Mouse (Mus musculus) gastrocnemius, postnatal 10 days (tissue): Measurements from ENCODE around the gene Sugp2. TPM values are rescaled to one million over a fixed set of nuclear protein-coding genes. Genes with fewer than 3 reads are reported as not detected.

Experiments used
- DNase-seq: peaks from one replicate; pipeline ENCODE4 v3.0.0; 2021; ENCODE audit warnings: mixed read lengths
- total RNA-seq, 2 experiments: library from RNA; stranded (reverse); gene quantifications; 2 replicates each; pipeline ENCODE4 v1.2.3; 2021

Gene Sugp2
- total RNA-seq, 2 experiments from 2014 or later: 43.8 to 49.7 TPM

DNA sequence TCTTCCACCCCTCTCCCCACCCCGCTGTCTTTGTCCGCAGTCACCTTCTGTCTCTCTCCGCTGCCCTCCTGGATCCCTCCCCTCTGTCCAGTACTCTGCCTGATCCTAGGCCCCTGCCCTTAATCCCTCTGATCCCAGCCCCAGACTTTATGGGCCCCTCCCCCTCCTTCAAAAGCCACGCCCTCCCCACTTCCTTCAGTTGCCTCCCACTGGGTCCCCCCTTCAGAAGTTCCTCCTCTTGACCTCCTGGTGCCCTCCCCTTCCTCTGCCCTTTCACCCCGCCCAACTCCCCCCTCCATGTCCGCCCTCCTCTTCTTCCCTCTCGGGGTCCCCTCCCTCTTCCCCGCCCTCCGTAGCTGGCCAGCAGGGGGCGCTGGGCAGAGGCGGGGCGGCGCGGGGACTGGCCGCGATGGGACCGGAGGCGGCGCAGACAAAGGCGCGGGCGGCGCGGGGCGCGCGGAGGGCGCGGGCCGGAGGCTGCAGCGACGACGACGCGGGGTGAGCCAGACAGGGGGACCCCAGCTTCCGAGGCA, 48.6 kb downstream of the Sugp2 start, which contains the start of gene Homer3:
Gene Homer3 (plus strand): TSS at position 225 of the 533 bp plus-strand sequence.
- peak; percentile 92 for DNase-seq

DNA sequence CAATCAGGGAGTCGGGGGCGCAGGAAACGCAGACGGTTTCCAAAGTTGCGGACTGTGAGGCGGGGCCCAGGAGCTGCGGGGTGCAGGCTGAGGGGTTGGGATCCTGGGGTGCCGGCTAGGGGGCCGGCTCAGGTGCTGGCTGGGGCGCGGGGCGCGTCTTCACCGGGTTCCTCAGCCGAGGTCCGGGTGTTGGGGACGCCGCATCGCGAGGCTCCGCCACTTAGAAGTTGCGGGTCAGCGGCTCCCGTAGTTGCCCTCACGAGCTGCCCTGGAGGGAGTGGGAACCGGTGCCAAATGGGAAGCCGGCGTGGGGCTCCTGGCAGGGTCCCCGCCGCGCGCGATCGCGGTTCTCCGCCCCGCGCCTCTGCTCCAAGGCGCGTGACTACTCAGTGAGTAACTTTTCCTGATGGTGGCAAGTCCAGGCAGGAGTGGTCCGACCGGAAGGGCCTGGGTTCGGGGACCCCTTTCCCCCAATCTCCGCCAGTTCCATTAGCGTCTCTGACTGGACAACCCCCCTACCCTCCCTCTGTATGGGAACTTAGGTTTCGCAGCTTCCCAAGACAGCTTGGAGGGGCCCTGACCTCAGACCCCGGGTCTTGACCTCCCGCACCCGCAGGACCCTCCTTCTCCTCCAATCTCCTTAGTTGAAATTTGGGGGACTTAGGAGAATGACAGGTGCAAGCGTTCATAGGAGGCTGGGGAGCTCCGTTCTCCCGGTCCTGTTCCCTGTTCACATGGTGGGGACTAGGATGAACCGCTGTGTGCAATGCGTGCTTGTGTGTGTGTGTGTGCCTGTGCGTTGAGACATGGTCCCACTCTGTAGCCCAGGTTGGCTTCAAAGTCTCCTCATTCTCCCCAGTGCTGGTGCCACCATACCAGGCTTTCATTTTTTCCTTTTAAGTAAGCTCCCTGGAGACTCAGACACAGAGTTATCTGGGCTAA, 49.4 kb downstream of the Sugp2 start:
- DNase-seq: no peak

DNA sequence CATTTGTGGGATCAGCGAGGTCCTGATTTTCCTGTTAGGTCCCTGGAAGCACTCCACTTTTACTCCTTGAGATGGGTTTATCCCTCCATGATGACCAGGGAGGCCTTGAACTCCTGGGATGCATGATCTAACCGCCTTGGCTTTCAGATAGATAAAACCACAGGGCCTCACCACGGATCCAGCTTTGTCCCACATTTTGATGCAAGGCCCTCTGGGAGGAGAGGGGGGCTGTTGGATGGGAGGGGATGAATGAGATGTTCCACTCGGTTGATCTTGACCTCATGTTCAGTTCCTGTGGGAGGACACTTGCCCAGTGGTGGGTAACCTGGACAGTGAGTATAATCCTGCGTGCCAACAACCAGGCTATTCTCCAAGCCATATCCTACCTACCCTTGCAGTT, 50.4 kb downstream of the Sugp2 start:
- no peak for DNase-seq

DNA sequence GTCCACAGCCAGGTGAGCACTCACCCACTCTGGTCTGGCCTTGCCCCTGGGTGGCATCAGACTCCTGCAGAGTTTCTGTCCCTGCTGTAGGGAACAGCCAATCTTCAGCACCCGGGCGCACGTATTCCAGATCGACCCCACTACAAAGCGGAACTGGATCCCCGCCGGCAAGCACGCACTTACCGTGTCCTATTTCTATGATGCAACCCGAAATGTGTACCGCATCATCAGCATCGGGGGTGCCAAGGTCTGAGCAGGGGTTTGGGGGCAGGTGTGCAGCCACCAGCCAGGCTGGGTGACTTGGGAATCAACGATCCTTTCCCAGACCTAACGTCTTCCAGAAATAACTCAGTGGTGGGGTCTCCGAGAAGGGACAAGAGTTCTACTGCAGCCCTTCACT, 51.3 kb downstream of the Sugp2 start:
- no peak for DNase-seq

DNA sequence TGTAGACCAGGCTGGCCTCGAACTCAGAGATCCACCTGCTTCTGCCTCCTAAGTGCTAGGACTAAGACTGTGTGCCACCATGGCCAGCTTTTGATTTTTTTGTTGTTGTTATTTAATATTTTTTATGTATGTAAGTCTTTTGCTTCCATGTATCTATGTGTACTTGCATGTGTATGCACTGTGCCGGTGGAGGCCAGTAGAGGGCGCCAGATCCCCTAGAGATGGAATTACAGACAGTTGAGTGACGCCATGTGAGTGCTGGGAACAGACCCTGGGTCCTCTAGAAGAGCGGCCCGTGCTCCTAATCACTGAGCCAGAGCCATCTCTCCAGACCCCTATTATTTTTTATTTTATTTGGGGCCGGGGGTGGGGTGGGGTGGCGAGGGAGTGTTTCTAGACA, 52.7 kb downstream of the Sugp2 start:
- DNase-seq: no peak

DNA sequence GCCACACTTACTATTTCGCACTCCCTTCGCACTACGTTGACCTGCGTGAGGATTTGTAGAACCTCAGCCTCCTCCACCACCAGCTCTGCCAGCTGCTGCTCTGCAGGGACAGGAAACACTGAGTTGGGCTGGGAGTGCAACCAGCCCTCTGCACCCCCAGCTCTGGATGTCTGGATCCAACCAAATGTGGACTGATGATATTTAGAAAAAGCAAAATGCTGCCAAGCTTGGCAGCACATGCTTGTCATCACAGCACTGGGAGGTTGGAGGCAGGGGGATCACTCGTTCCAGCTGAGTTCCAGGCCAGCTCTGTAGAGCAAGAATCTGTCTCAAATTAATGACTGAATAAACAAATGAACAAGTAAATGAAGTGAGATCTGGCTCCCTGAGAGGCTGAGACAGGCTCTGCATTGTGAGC, 60.0 kb downstream of the Sugp2 start:
- no peak for DNase-seq

DNA sequence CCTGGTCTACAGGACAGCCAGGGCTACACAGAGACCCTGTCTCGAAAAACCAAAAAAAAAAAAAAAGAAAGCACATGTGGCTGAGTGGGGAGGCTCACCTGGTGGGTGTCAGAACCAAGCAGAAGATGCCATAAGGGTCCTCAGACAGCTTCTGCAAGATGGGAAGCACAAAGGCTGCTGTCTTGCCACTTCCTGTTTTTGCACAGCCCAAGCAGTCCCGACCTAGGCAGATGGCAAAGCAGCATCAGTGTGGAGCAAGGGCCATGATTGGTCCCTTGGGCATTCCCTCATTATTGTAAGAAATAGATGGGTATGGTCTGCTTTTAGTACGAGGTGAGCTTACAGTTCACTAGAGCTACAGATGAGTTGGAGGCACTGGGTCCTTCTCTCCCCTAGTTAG, 66.9 kb downstream of the Sugp2 start:
- DNase-seq: no peak

DNA sequence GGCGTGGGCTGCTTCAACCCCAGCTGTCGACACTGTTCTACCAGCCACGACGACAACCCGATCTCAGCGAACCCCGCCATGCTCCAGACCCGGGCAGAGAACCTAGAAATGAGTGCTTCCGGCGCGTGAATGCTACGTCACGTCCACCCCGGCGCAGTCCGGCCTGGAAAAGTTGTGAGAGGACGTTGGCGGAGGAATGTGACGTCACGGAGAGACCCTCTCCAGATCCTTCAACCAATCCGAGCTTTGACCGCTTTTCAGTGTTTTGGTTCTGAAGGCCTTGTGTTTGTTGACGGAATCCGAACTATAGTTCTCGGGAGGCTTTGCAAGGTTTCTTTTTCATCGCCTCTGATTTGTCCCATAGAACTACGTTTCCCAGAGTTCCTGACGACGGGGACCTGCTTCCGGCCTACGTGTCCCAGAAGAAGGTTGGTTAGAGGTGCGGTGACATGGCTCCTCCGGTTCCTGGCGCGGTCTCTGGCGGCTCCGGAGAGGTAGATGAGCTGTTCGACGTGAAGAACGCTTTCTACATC, 68.4 kb downstream of the Sugp2 start, which contains the start of the genes Ddx49 and Cope:
Gene Ddx49 (minus strand): TSS at position 132 of the 533 bp plus-strand sequence.
Gene Cope (plus strand): TSS at position 161 of the 533 bp plus-strand sequence.
- peak; percentile 91 for DNase-seq

DNA sequence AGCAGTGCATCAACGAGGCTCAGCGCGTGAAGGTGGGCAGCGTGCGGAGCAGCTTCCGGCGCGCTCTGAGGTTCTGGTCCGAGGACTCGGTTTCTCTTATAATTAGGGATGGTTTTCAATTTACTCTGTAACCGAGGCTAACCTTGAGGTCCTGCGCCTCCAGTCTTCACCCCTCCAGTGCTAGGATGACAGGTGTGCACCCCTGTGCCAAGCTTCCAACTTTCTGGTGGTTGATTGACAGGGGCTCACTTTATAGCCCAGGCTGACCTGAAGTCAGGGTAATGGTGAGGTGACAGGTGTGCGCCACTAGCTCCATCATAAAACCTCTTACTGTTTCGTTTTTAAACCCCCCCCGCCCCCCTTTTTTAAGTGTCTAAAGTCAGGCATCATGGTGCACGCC, 68.9 kb downstream of the Sugp2 start:
- DNase-seq: no peak

DNA sequence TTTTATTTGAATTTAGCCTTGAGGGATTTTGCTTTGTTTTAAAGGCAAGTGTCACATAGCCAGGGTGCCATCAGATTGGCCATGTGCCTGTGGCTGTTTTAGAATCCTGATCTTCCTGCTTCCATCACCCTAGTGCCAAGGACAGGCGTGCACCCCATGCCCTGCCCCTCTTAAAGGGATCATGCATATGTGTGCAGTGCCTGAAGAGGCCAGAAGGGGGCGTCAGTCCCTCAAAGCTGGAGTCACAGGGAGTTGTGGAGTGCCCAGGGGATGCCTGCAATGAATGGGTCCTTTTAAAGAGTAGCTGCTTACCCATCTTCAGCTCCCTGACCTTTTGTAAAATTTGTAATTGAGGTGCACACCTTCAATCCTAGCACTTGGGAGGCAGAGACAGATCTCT, 75.3 kb downstream of the Sugp2 start:
- peak; percentile 52 for DNase-seq

DNA sequence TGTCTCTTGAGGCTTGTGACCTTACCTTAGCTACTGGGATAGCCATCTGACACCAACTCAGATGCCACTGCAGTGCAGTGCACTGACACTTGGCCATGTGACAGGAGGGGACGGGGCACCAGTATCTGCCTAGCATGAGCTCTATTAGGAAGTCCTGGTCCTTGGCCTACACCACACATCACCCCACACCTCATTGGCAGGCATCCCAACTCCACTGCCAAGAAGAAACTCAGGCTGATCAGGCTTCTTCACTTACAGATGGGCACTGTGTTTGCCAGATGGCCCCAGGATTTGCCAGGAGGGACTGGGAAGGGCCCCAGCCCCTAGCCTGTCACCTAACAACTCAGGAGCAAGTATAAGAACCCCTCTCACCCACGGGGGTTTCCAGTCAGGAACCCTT, 79.4 kb downstream of the Sugp2 start:
- DNase-seq: peak; percentile 77

DNA sequence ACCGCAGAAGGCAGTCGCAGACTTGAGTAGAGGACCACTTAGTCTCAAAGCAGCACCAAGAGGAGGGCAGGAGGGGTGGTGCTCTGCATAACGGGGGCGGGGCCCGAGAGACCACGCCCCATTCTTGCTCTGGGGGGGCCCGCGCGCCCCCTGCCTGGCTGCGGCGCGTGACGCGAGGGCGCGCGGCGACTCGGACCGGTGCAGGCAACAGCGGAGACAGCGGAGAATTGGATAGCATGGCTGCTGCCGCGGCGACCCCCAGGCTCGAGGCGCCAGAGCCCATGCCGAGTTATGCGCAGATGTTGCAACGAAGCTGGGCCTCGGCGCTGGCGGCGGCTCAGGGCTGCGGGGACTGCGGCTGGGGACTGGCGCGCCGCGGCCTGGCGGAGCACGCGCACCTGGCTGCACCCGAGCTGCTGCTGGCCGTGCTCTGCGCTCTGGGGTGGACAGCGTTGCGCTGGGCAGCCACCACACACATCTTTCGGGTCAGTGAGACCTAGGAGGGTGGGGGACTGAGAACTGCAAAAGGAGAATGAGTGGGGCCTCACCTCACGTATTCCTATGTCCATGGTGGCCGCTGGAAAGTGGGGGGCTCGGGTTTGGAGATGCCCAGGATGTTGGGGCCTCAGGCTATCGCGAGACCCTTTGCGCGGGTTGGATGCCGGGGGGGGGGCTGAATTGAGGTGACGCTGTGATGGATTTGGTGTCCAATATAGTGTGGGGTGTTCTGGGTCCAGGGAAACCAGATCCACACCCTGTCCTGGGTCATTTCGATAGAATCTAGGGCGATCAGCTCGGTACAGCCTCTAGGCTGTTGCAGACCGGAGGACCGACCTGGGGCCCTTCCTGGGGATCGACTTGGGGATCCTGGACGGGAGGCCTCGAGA, 81.8 kb downstream of the Sugp2 start, which contains the start of gene Cers1:
Gene Cers1 (plus strand): TSS at position 152 of the 887 bp plus-strand sequence.
- DNase-seq: peak; percentile 76

DNA sequence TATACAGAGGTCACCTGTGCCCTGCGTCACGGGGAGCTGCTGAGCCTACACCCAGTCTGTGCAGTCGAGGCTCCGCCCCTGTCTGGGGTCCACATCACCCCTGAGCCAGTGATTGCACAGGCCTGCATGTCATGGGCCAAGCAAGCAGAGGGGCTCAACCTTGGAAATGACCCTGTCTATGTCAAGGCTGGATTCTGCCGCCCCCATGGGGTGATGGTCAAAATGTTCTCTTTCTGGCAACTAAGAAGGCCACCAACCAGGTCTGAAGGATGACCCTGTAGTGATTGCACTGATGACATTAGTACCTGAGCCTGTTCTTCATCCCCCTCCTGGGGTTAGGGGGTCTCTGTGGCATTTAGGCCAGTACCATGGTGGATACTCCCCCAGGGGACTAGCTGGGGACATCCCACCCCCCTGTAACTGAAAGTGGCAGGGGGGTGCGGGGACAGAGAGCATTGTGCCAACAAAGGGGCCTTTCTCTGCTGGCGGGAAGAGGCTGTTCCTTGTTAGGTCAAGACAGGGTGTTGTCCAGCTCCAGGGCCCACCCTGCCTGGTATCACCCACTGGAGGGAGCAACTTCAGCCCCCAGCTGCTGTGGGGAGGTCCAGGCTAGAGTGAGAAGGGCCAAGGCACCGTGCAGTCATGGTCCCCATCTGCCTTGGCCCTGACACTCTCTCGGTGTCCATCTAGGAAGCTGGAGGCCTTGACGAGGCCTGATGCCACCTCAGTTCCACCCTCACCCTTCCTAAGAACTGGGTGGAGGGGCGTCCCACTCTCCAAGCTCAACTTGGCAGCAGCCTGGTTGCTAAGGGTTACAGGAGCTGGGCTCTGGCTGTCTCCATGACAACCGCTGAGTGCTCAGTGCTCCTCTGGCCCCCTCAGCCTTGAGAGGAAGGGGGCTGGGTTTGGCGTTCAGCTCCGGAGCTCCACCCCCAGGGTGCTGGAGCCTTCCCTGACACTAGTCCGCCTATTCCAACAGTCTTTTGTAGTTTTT, 82.8 kb downstream of the Sugp2 start:
- DNase-seq: peak; percentile 40

DNA sequence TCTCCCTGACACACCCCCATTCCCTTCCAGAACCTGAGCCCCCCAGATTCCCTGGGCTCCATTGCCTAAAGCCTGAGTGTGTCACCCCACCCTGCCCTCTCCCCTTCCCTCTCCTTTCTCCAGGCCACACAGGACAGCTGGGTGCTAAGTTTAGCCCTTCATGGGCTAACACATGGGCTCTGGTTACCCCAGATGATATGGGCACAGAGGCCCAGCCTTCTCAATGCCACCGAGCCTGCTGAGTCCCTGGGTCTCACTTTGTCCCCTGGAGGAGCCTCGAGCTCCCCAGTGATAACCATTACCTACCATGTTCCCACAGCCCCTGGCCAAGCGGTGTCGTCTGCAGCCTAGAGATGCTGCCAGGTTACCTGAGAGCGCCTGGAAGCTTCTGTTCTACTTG, 83.8 kb downstream of the Sugp2 start:
- no peak for DNase-seq

DNA sequence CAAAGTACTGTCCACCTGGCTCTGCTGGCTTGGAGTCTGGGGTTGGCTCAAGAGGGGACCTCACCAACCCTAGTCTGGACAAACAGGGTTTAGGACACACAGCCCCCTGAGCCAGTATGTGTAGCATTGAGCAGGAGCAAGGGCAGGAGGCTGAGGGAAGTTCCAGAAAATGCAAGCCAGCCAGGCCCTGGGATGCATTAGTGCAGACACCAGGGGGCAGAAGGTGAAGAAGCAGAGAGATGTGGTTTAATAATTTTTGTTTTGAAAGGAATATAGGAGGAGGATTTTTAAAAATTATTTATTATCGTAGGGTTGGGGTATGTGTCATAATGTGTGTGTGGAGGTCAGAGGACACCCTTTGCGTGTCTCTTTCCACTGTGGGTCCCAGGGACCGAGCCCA, 89.7 kb downstream of the Sugp2 start:
- DNase-seq: no peak

DNA sequence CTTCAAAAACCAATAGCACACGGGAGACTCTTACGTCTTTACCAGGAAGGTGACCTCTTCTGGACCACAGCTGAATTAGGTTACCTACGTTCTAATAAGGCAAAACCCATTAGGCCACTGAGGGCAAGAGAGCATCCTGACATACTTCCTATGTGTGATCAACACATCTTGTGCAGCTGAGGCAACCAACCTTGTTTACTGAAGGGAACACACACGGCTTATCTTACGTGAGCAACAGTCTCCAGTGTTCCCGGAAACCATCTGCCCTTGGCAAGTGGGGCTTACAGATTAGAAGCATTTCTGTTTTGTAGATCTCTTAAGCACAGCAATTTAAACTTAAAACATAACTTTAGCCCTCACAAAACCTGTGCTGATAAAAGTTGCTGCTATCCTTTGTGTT, 93.5 kb downstream of the Sugp2 start:
- no peak for DNase-seq

DNA sequence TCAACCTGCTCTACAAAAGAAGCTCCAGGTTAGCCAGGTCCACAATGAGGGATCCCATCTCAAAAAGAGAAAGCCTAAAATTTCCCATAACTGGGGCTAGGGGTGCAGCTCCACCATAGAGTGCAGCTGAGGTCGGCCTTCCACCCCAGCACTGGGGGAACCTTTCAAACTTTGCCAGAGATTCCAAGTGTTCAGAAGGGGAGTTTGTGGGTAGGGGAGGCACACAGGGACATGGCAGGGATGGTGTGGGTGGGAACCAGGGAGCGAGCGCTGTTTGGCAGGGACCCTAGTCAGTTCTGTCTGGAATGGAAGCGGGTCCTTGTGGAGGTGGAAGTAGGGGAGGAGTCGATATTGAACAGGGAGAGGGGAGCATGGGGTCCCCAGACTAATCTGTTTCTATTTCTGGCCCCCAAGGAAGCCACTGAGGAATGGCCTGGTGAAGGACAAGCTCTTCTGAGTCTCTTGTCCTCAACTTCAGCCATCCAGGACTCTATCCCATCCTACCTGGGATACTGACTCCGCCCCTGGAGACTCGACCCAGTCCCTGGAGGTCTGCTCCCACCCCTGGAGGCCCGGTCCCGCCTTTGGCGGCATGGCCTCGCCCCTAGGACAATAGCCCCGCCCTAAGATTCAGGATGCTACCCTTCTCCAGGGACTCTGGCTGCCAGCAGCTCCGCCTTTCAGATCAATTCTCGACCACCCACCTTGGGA, 95.3 kb downstream of the Sugp2 start, which contains the start of gene Gdf1:
Gene Gdf1 (plus strand): TSS at position 694 of the 711 bp plus-strand sequence.
- no peak for DNase-seq
